In the genomic region with DNA sequence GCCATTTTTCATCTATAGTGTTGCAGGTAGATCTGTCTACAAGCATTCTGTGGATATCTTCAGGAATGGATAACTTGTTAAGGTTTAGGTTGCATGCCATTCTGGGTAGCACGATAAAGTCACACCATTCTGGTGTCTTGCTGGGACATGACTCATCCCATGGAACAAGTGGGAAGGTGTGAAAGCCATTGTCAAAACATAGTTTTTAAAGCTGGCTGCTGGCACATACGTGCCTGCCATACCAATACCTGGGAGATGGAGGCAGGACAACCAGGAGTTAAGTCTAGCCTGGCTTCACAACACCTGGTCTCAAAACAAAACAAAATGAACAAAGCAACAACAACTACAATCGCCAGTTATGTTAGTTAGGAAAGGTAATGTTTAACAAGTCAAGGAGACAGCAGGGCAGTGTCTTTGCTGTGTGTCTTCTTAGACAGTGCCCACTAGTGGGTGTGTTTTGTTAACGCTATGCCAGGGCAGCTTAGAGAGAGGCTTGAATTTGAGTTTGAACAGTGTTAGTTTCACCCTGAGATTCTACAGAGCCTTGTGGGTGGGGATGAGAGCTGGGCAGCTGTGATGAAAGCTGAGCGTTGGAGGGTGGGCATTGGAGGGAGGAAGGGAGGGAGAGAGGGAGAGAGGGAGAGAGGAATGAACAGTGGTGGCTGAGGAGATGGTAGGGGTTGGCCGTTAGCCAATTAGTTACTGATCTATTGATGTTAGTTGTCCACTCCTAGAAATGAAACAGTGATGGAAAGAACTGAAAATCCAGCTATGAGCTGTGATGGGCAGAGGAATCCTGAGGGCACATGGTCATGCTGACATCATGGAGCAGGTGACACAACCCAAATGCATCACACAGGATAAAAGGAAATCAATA, we compare ENCODE assay signal across 21 mouse cellular contexts. TPM values are rescaled to one million over a fixed set of nuclear protein-coding genes. Genes with fewer than 3 reads are reported as not detected.
DNase-seq lines count a peak whose midpoint lies in the region; ATAC-seq and TF ChIP-seq lines count a peak whose summit lies in the region.
"Had no signal": no experiment of that assay in that cellular context is flagged by ENCODE, and none has a peak within 500 bp of the region (broad histone marks: within the 10 kb centered on the region; RNA-seq: fewer than 3 reads in every experiment).

No protein-coding gene starts in this region.

- ATAC-seq in heart, postnatal 0 days (ENCODE audit: insufficient read depth, low read depth) = no peak
- no peak for ATAC-seq in liver, embryonic 11.5 days (replicated peaks; ENCODE audit: low FRiP score)
- no peak for ATAC-seq in forebrain, embryonic 11.5 days (replicated peaks; ENCODE audit: low FRiP score)
- ATAC-seq: forebrain, embryonic 13.5 days; lung, postnatal 0 days had no signal

- no peak overlapping the region for H3K4me2 ChIP-seq in heart, postnatal 0 days (ENCODE audit: low read depth, low read length)
- no peak overlapping the region for H3K4me2 ChIP-seq in liver, embryonic 11.5 days
- no peak overlapping the region for H3K4me2 ChIP-seq in forebrain, embryonic 11.5 days (ENCODE audit: low read depth, low read length, severe bottlenecking)
- H3K4me2 ChIP-seq: forebrain, embryonic 13.5 days; hindbrain, embryonic 15.5 days; limb, embryonic 13.5 days had no signal

- H3K36me3 ChIP-seq in heart, postnatal 0 days (replicated peaks; ENCODE audit: control insufficient read depth, insufficient read depth, low read length) = no peaks in the 10 kb centered on the region
- no peaks in the 10 kb centered on the region for H3K36me3 ChIP-seq in liver, adult 2 months (ENCODE audit: control insufficient read depth, insufficient read depth, low read length)
- H3K36me3 ChIP-seq in liver, embryonic 11.5 days (ENCODE audit: control insufficient read depth, insufficient read depth, low read length) = no peaks in the 10 kb centered on the region
- no peaks in the 10 kb centered on the region for H3K36me3 ChIP-seq in forebrain, embryonic 11.5 days (ENCODE audit: control insufficient read depth, insufficient read depth, low read length)
- H3K36me3 ChIP-seq: hindbrain, embryonic 15.5 days; limb, embryonic 13.5 days had no signal

- TF ChIP-seq POLR2A in liver, adult 2 months (IDR thresholded peaks at IDR 0.05; ENCODE audit: extremely low read depth, insufficient read depth, low read length) = no peak

- no peak overlapping the region for H3K9ac ChIP-seq in heart, postnatal 0 days (replicated peaks; ENCODE audit: low read depth, low read length)
- no peak overlapping the region for H3K9ac ChIP-seq in liver, adult 2 months (ENCODE audit: low read depth, low read length)
- H3K9ac ChIP-seq in liver, embryonic 11.5 days (ENCODE audit: low read depth, low read length) = no peak overlapping the region
- H3K9ac ChIP-seq in forebrain, embryonic 11.5 days (ENCODE audit: low read length) = no peak overlapping the region
- H3K9ac ChIP-seq: forebrain, embryonic 13.5 days; hindbrain, embryonic 15.5 days; limb, embryonic 13.5 days had no signal

- no peak overlapping the region for H3K4me3 ChIP-seq in heart, postnatal 0 days (ENCODE audit: low read depth, low read length)
- H3K4me3 ChIP-seq in liver, adult 2 months (ENCODE audit: insufficient read depth, low read depth, low read length) = no peak overlapping the region
- no peak overlapping the region for H3K4me3 ChIP-seq in liver, embryonic 11.5 days (ENCODE audit: low read depth, low read length)
- no peak overlapping the region for H3K4me3 ChIP-seq in forebrain, embryonic 11.5 days (ENCODE audit: low read depth, low read length)
- H3K4me3 ChIP-seq: forebrain, embryonic 13.5 days; hindbrain, embryonic 15.5 days; limb, embryonic 13.5 days had no signal

- H3K79me2 ChIP-seq in liver, adult 2 months (ENCODE audit: control insufficient read depth, insufficient read depth, low read length) = no peaks in the 10 kb centered on the region

- 0 out of 2 replicates have a peak, but pooled peaks have one; percentile 8 for TF ChIP-seq CTCF in heart, postnatal 0 days (IDR thresholded peaks at IDR 0.05; ENCODE audit: low read depth)
- no peak for TF ChIP-seq CTCF in liver, adult 2 months (IDR thresholded peaks at IDR 0.05; ENCODE audit: low read depth, low read length)

- H3K9me3 ChIP-seq in heart, postnatal 0 days (replicated peaks; ENCODE audit: control insufficient read depth, low read length) = no peaks in the 10 kb centered on the region
- H3K9me3 ChIP-seq in liver, embryonic 11.5 days (ENCODE audit: control insufficient read depth, low read length) = no peaks in the 10 kb centered on the region
- no peaks in the 10 kb centered on the region for H3K9me3 ChIP-seq in forebrain, embryonic 11.5 days (ENCODE audit: control insufficient read depth, low read length)
- H3K9me3 ChIP-seq: forebrain, embryonic 13.5 days; hindbrain, embryonic 15.5 days; limb, embryonic 13.5 days had no signal

- TF ChIP-seq EP300 in heart, postnatal 0 days (IDR thresholded peaks at IDR 0.05; ENCODE audit: low read depth) = no peak

- H3K4me1 ChIP-seq in heart, postnatal 0 days (ENCODE audit: control insufficient read depth, insufficient read depth) = no peaks in the 10 kb centered on the region
- no peaks in the 10 kb centered on the region for H3K4me1 ChIP-seq in liver, adult 2 months (ENCODE audit: control insufficient read depth, insufficient read depth, low read length)
- H3K4me1 ChIP-seq in liver, embryonic 11.5 days (replicated peaks; ENCODE audit: control insufficient read depth, insufficient read depth, low read length) = no peaks in the 10 kb centered on the region
- no peaks in the 10 kb centered on the region for H3K4me1 ChIP-seq in forebrain, embryonic 11.5 days (replicated peaks; ENCODE audit: control insufficient read depth, insufficient read depth, low read length)
- H3K4me1 ChIP-seq: forebrain, embryonic 13.5 days; hindbrain, embryonic 15.5 days; limb, embryonic 13.5 days had no signal

- no peaks in the 10 kb centered on the region for H3K27me3 ChIP-seq in heart, postnatal 0 days (ENCODE audit: control insufficient read depth, insufficient read depth, low read length)
- H3K27me3 ChIP-seq in liver, adult 2 months (ENCODE audit: control insufficient read depth, insufficient read depth, low read length) = no peaks in the 10 kb centered on the region
- H3K27me3 ChIP-seq in liver, embryonic 11.5 days (replicated peaks; ENCODE audit: control insufficient read depth, insufficient read depth, low read length) = 0 out of 2 replicates have a peak, but pooled peaks cover 2% of the 10 kb centered on the region
- H3K27me3 ChIP-seq in forebrain, embryonic 11.5 days (ENCODE audit: control insufficient read depth, insufficient read depth, low read length) = no peaks in the 10 kb centered on the region
- H3K27me3 ChIP-seq: hindbrain, embryonic 15.5 days had no signal

- no peak overlapping the region for H3K27ac ChIP-seq in heart, postnatal 0 days (ENCODE audit: low read depth)
- no peak overlapping the region for H3K27ac ChIP-seq in liver, adult 2 months (replicated peaks; ENCODE audit: insufficient read depth, low read depth, low read length)
- H3K27ac ChIP-seq in liver, embryonic 11.5 days (ENCODE audit: low read depth, low read length) = no peak overlapping the region
- no peak overlapping the region for H3K27ac ChIP-seq in forebrain, embryonic 11.5 days (ENCODE audit: low read depth, low read length)
- H3K27ac ChIP-seq: forebrain, embryonic 13.5 days; hindbrain, embryonic 15.5 days; limb, embryonic 13.5 days had no signal

- WGBS in heart, postnatal 0 days = 59% methylated on average over 6 of the region's 6 CpGs
- WGBS in liver, adult 2 months = 58% methylated on average over 6 of the region's 6 CpGs
- 60% methylated on average over 6 of the region's 6 CpGs for WGBS in liver, embryonic 11.5 days
- 77% methylated on average over 6 of the region's 6 CpGs for WGBS in forebrain, embryonic 11.5 days

- DNase-seq in heart, postnatal 0 days (ENCODE audit: low spot score) = no peak
- no peak for DNase-seq in heart, adult 18-20 months
- DNase-seq in liver, adult 2 months (ENCODE audit: extremely low read depth, low read depth, low spot score) = peak; percentile 22
- no peak for DNase-seq in liver, embryonic 11.5 days (ENCODE audit: low spot score)
- peak; percentile 42 for DNase-seq in ES-CJ7 (ENCODE audit: low read depth, low spot score)
- DNase-seq in kidney, postnatal 36 days = peak; percentile 42 to 47
- DNase-seq in testis, postnatal 14 days (ENCODE audit: low spot score) = no peak
- no peak for DNase-seq in forebrain, embryonic 11.5 days (ENCODE audit: low spot score)
- DNase-seq: B cell, adult 2 months; cerebellum, adult 9-11 months; heart, postnatal 10 days; layer of hippocampus, adult 9-11 months had no signal

RNA-seq across cellular contexts. Expression of a gene that starts 18.3 kb away (rescaled TPM):
- total RNA-seq in heart, postnatal 0 days (2014; rRNA removed; ENCODE audit: low replicate concordance) = not detected in 2 replicates
- polyA plus RNA-seq in heart, postnatal 0 days (2015; fragmentation: Nextera tagmentation; extraction: Ambion mirVana) = not detected in 2 replicates
- total RNA-seq in heart, adult 18-20 months (2021) = not detected
- total RNA-seq in liver, adult 2 months (2014; rRNA removed) = not detected in 2 replicates
- polyA plus RNA-seq in liver, adult 2 months (2012; rRNA removed) = not detected in 2 replicates
- not detected in 2 replicates for polyA plus RNA-seq in liver, embryonic 11.5 days (2014; fragmentation: Nextera tagmentation; extraction: Ambion mirVana)
- not detected in 2 replicates for polyA plus RNA-seq in forebrain, embryonic 11.5 days (2014; fragmentation: Nextera tagmentation; extraction: Ambion mirVana)
- total RNA-seq: gastrocnemius, postnatal 4 days; heart, postnatal 10 days; megakaryocyte-erythroid progenitor cell, adult 5-6 weeks had no signal
- polyA plus RNA-seq: embryonic facial prominence, embryonic 14.5 days; forebrain, embryonic 13.5 days; hindbrain, embryonic 15.5 days; limb, embryonic 13.5 days; lung, postnatal 0 days; small intestine, adult 2 months; stomach, embryonic 16.5 days had no signal

RNA-seq across cellular contexts. Expression of a gene that starts 22.7 kb away (rescaled TPM):
- 0.43 TPM in 1 of 2 replicates, not detected in the other for total RNA-seq in heart, postnatal 0 days (2014; rRNA removed; ENCODE audit: low replicate concordance)
- 0.40 TPM in 2 replicates for polyA plus RNA-seq in heart, postnatal 0 days (2015; fragmentation: Nextera tagmentation; extraction: Ambion mirVana)
- not detected for total RNA-seq in heart, adult 18-20 months (2021)
- 0.07 TPM in 1 of 2 replicates, not detected in the other for total RNA-seq in liver, adult 2 months (2014; rRNA removed)
- not detected in 2 replicates for polyA plus RNA-seq in liver, adult 2 months (2012; rRNA removed)
- polyA plus RNA-seq in liver, embryonic 11.5 days (2014; fragmentation: Nextera tagmentation; extraction: Ambion mirVana) = 0.40 and 1.1 TPM in 2 replicates
- polyA plus RNA-seq in forebrain, embryonic 11.5 days (2014; fragmentation: Nextera tagmentation; extraction: Ambion mirVana) = 26.1 and 27.3 TPM in 2 replicates
- total RNA-seq: megakaryocyte-erythroid progenitor cell, adult 5-6 weeks had no signal

RNA-seq across cellular contexts. Expression of a gene that starts 50.4 kb away (rescaled TPM):
- 83.2 and 93.7 TPM in 2 replicates for total RNA-seq in heart, postnatal 0 days (2014; rRNA removed; ENCODE audit: low replicate concordance)
- 95.1 and 99.0 TPM in 2 replicates for polyA plus RNA-seq in heart, postnatal 0 days (2015; fragmentation: Nextera tagmentation; extraction: Ambion mirVana)
- total RNA-seq in heart, adult 18-20 months (2021) = 100 to 1,000 TPM; 322 to 355 TPM
- 0.13 and 0.28 TPM in 2 replicates for total RNA-seq in liver, adult 2 months (2014; rRNA removed)
- polyA plus RNA-seq in liver, adult 2 months (2012; rRNA removed) = 0.04 TPM in 2 replicates
- polyA plus RNA-seq in liver, embryonic 11.5 days (2014; fragmentation: Nextera tagmentation; extraction: Ambion mirVana) = 0.19 and 0.21 TPM in 2 replicates
- 0.15 and 0.25 TPM in 2 replicates for polyA plus RNA-seq in forebrain, embryonic 11.5 days (2014; fragmentation: Nextera tagmentation; extraction: Ambion mirVana)
- total RNA-seq: megakaryocyte-erythroid progenitor cell, adult 5-6 weeks had no signal

RNA-seq across cellular contexts. Expression of a gene that starts 54.7 kb away (rescaled TPM):
- total RNA-seq in heart, postnatal 0 days (2014; rRNA removed; ENCODE audit: low replicate concordance) = 3.3 and 6.6 TPM in 2 replicates
- 3.1 and 3.3 TPM in 2 replicates for polyA plus RNA-seq in heart, postnatal 0 days (2015; fragmentation: Nextera tagmentation; extraction: Ambion mirVana)
- 1 to 10 TPM; 7.3 to 9.1 TPM for total RNA-seq in heart, adult 18-20 months (2021)
- 20.7 and 25.4 TPM in 2 replicates for total RNA-seq in liver, adult 2 months (2014; rRNA removed)
- polyA plus RNA-seq in liver, adult 2 months (2012; rRNA removed) = 35.1 and 44.6 TPM in 2 replicates
- 10.5 and 11.6 TPM in 2 replicates for polyA plus RNA-seq in liver, embryonic 11.5 days (2014; fragmentation: Nextera tagmentation; extraction: Ambion mirVana)
- polyA plus RNA-seq in forebrain, embryonic 11.5 days (2014; fragmentation: Nextera tagmentation; extraction: Ambion mirVana) = 5.3 and 7.1 TPM in 2 replicates

Comparison
In these comparisons a context has a peak if more than half of its experiments do, and no peak if none do; other contexts are left out.
1. DNase-seq: peak in liver, adult 2 months (single experiment), ES-CJ7 (single experiment) and kidney, postnatal 36 days (2 of 2); none in heart, postnatal 0 days (single experiment), heart, adult 18-20 months (0 of 2), liver, embryonic 11.5 days (single experiment), testis, postnatal 14 days (single experiment) and forebrain, embryonic 11.5 days (single experiment).
2. RNA of a gene that starts 22.7 kb away (polyA plus RNA-seq): 26.1 to 27.3 TPM in forebrain, embryonic 11.5 days; 0.40 to 1.1 TPM in liver, embryonic 11.5 days, 0.40 TPM in heart, postnatal 0 days and not detected in liver, adult 2 months; every median in the first group is over 10 times any median in the second.
3. RNA of a gene that starts 50.4 kb away (polyA plus RNA-seq): 95.1 to 99.0 TPM in heart, postnatal 0 days; 0.19 to 0.21 TPM in liver, embryonic 11.5 days, 0.15 to 0.25 TPM in forebrain, embryonic 11.5 days and 0.04 TPM in liver, adult 2 months; every median in the first group is over 10 times any median in the second.